Comparison of ENCODE assay signal across 9 mouse cellular contexts in genomic region chr14:105870370-105870936, GRCm38 (mm10). TPM values are rescaled to one million over a fixed set of nuclear protein-coding genes. Genes with fewer than 3 reads are reported as not detected.
DNase-seq lines count a peak whose midpoint lies in the region; ATAC-seq lines count a peak whose summit lies in the region.
"Had no signal": no experiment of that assay in that cellular context is flagged by ENCODE, and none has a peak within 500 bp of the region (broad histone marks: within the 10 kb centered on the region; RNA-seq: fewer than 3 reads in every experiment).

No protein-coding gene starts in this region.

- H3K36me3 ChIP-seq in hindbrain, embryonic 10.5 days = no peaks in the 10 kb centered on the region
- H3K36me3 ChIP-seq in hindbrain, embryonic 13.5 days = no peaks in the 10 kb centered on the region
- no peaks in the 10 kb centered on the region for H3K36me3 ChIP-seq in embryonic facial prominence, embryonic 12.5 days
- no peaks in the 10 kb centered on the region for H3K36me3 ChIP-seq in forebrain, embryonic 14.5 days (ENCODE audit: control insufficient read depth, insufficient read depth, low read length)

- H3K4me1 ChIP-seq in hindbrain, embryonic 10.5 days (replicated peaks) = no peaks in the 10 kb centered on the region
- H3K4me1 ChIP-seq in hindbrain, embryonic 13.5 days (replicated peaks) = no peaks in the 10 kb centered on the region
- 0 out of 2 replicates have a peak, but pooled peaks cover 5% of the 10 kb centered on the region for H3K4me1 ChIP-seq in embryonic facial prominence, embryonic 12.5 days
- no peaks in the 10 kb centered on the region for H3K4me1 ChIP-seq in forebrain, embryonic 14.5 days (ENCODE audit: control insufficient read depth, insufficient read depth, low read length)

- WGBS in hindbrain, embryonic 10.5 days = 67% methylated on average over 14 of the region's 14 CpGs
- WGBS in hindbrain, embryonic 13.5 days = 80% methylated on average over 14 of the region's 14 CpGs
- WGBS in embryonic facial prominence, embryonic 12.5 days = 27% methylated on average over 14 of the region's 14 CpGs
- WGBS in forebrain, embryonic 14.5 days = 88% methylated on average over 14 of the region's 14 CpGs

- no peak overlapping the region for H3K9ac ChIP-seq in hindbrain, embryonic 13.5 days
- no peak overlapping the region for H3K9ac ChIP-seq in embryonic facial prominence, embryonic 12.5 days
- H3K9ac ChIP-seq in forebrain, embryonic 14.5 days (ENCODE audit: low read length) = no peak overlapping the region

- H3K4me3 ChIP-seq in hindbrain, embryonic 10.5 days = no peak overlapping the region
- H3K4me3 ChIP-seq in hindbrain, embryonic 13.5 days = no peak overlapping the region
- H3K4me3 ChIP-seq in embryonic facial prominence, embryonic 12.5 days = no peak overlapping the region
- no peak overlapping the region for H3K4me3 ChIP-seq in forebrain, embryonic 14.5 days (ENCODE audit: low read depth, low read length)

- ATAC-seq in hindbrain, embryonic 13.5 days (ENCODE audit: low FRiP score) = no peak
- ATAC-seq in embryonic facial prominence, embryonic 12.5 days (ENCODE audit: insufficient number of reproducible peaks, insufficient read depth, low FRiP score, low TSS enrichment) = no peak
- no peak for ATAC-seq in forebrain, embryonic 14.5 days

- peak; percentile 36 for DNase-seq in hindbrain, embryonic 10.5 days (ENCODE audit: low spot score)
- peak; percentile 40 for DNase-seq in kidney, adult 11 months
- DNase-seq in lung, postnatal 36 days = peak; percentile 19
- DNase-seq in right cerebral cortex, postnatal 36 days (ENCODE audit: low spot score in 2 of 2) = no peak
- DNase-seq in cerebellum, postnatal 14 days = no peak
- no peak for DNase-seq in forebrain, embryonic 14.5 days (ENCODE audit: low spot score)
- DNase-seq: liver had no signal

- no peak overlapping the region for H3K27ac ChIP-seq in hindbrain, embryonic 10.5 days
- H3K27ac ChIP-seq in hindbrain, embryonic 13.5 days = no peak overlapping the region
- 0 out of 2 replicates have a peak overlapping the region, but pooled peaks have one; percentile 46 for H3K27ac ChIP-seq in embryonic facial prominence, embryonic 12.5 days
- H3K27ac ChIP-seq in forebrain, embryonic 14.5 days (ENCODE audit: low read depth, low read length) = no peak overlapping the region

- no peaks in the 10 kb centered on the region for H3K27me3 ChIP-seq in hindbrain, embryonic 10.5 days (ENCODE audit: insufficient read depth, poor library complexity, severe bottlenecking)
- no peaks in the 10 kb centered on the region for H3K27me3 ChIP-seq in hindbrain, embryonic 13.5 days
- H3K27me3 ChIP-seq in embryonic facial prominence, embryonic 12.5 days = no peaks in the 10 kb centered on the region
- H3K27me3 ChIP-seq in forebrain, embryonic 14.5 days (replicated peaks; ENCODE audit: control insufficient read depth, insufficient read depth, low read length) = no peaks in the 10 kb centered on the region

- H3K4me2 ChIP-seq in hindbrain, embryonic 13.5 days = no peak overlapping the region
- H3K4me2 ChIP-seq in embryonic facial prominence, embryonic 12.5 days (replicated peaks) = peak overlapping the region; percentile 14
- no peak overlapping the region for H3K4me2 ChIP-seq in forebrain, embryonic 14.5 days (ENCODE audit: low read length)

- H3K9me3 ChIP-seq in hindbrain, embryonic 10.5 days = no peaks in the 10 kb centered on the region; the same call in 1 of the 2 replicates
- no peaks in the 10 kb centered on the region; the same call in 1 of the 2 replicates for H3K9me3 ChIP-seq in hindbrain, embryonic 13.5 days
- H3K9me3 ChIP-seq in embryonic facial prominence, embryonic 12.5 days = peaks cover 2% of the 10 kb centered on the region; the same call in 1 of the 2 replicates
- H3K9me3 ChIP-seq in forebrain, embryonic 14.5 days (replicated peaks; ENCODE audit: control insufficient read depth, low read length) = no peaks in the 10 kb centered on the region

RNA-seq across cellular contexts. Expression of gene Spry2, which starts 26.2 kb away (rescaled TPM):
- polyA plus RNA-seq in hindbrain, embryonic 10.5 days (2016; fragmentation: Nextera tagmentation; extraction: Ambion mirVana) = 30.1 and 31.7 TPM in 2 replicates
- 39.0 and 42.2 TPM in 2 replicates for polyA plus RNA-seq in hindbrain, embryonic 13.5 days (2015; fragmentation: Nextera tagmentation; extraction: Ambion mirVana)
- polyA plus RNA-seq in embryonic facial prominence, embryonic 12.5 days (2016; fragmentation: Nextera tagmentation; extraction: Ambion mirVana) = 50.7 and 53.5 TPM in 2 replicates
- polyA plus RNA-seq in forebrain, embryonic 14.5 days (2014; fragmentation: Nextera tagmentation; extraction: Ambion mirVana) = 22.9 and 28.0 TPM in 2 replicates

Comparison
In these comparisons a context has a peak if more than half of its experiments do, and no peak if none do; other contexts are left out.
1. DNase-seq: peak in hindbrain, embryonic 10.5 days (single experiment), kidney, adult 11 months (single experiment) and lung, postnatal 36 days (single experiment); none in right cerebral cortex, postnatal 36 days (0 of 2), cerebellum, postnatal 14 days (0 of 2) and forebrain, embryonic 14.5 days (single experiment).